Mouse (Mus musculus): ENCODE data around the gene Pdcd1.
"Not testable (repeated sequence)": the region's sequence is repeated elsewhere in the genome, so short reads cannot be mapped to it uniquely, and the experiment has no call there.

The Pdcd1 gene

GRCm38 (mm10) chr1:94027506-94028108 is 24.7 kb downstream of the Pdcd1 start:
- no peak for DNase-seq

- DNase-seq = no peak
Measured at GRCm38 (mm10) chr1:94020151-94020550, 32.2 kb downstream of the Pdcd1 start, which contains the start of gene Neu4. Neu4 (plus strand) TSS chr1:94020451.

GRCm38 (mm10) chr1:94011643-94012042 is 40.7 kb downstream of the Pdcd1 start:
- DNase-seq = no peak

- not testable (repeated sequence) for DNase-seq
Measured at GRCm38 (mm10) chr1:94008826-94009225, 43.5 kb downstream of the Pdcd1 start.

GRCm38 (mm10) chr1:94005954-94006506 is 46.3 kb downstream of the Pdcd1 start:
- not testable (repeated sequence) for DNase-seq

- DNase-seq = no peak
Measured at GRCm38 (mm10) chr1:94001023-94001422, 51.3 kb downstream of the Pdcd1 start.

- not testable (repeated sequence) for DNase-seq
Measured at GRCm38 (mm10) chr1:93991491-93991890, 60.9 kb downstream of the Pdcd1 start.

- DNase-seq = not testable (repeated sequence)
Measured at GRCm38 (mm10) chr1:93991068-93991467, 61.3 kb downstream of the Pdcd1 start.

- not testable (repeated sequence) for DNase-seq
Measured at GRCm38 (mm10) chr1:93990209-93990608, 62.1 kb downstream of the Pdcd1 start, which contains the start of gene Gal3st2c. Gal3st2c (plus strand) TSS chr1:93990509.

GRCm38 (mm10) chr1:93988786-93989185 is 63.6 kb downstream of the Pdcd1 start:
- no peak for DNase-seq
